Mouse (Mus musculus): Measurements from ENCODE around the gene Hsf5. TPM values are rescaled to one million over a fixed set of nuclear protein-coding genes. Genes with fewer than 3 reads are reported as not detected.

The Hsf5 gene
- polyA plus RNA-seq, 1 experiment from 2014 or later = 0.16 TPM

GRCm38 (mm10) chr11:87678976-87679375 is 62.0 kb downstream of the Hsf5 start:
- ATAC-seq (replicated peaks; ENCODE audit: low FRiP score, low read depth) = no peak
- 85% methylated on average over 7 of the region's 7 CpGs for WGBS
- Histone ChIP-seq H3K9ac (ENCODE audit: low read depth, low read length) (no peak overlapping the region), H3K36me3 (ENCODE audit: insufficient read depth, low read length) (no peaks in the 10 kb centered on the region), H3K4me1 (replicated peaks; ENCODE audit: insufficient read depth, low read length) (no peaks in the 10 kb centered on the region), H3K4me3 (replicated peaks; ENCODE audit: low read depth, low read length) (no peak overlapping the region), H3K27me3 (ENCODE audit: insufficient read depth, low read length) (no peaks in the 10 kb centered on the region), H3K9me3 (replicated peaks; ENCODE audit: low read length) (no peaks in the 10 kb centered on the region), H3K4me2 (ENCODE audit: low read length) (no peak overlapping the region), H3K27ac (no peak overlapping the region)
- no peak for TF ChIP-seq CTCF (IDR thresholded peaks at IDR 0.05; ENCODE audit: low read depth)
- DNase-seq (ENCODE audit: low spot score) = no peak

GRCm38 (mm10) chr11:87680786-87681185 is 63.8 kb downstream of the Hsf5 start:
- Histone ChIP-seq H3K27ac (no peak overlapping the region), H3K36me3 (ENCODE audit: insufficient read depth, low read length) (no peaks in the 10 kb centered on the region)
- no peak for DNase-seq (ENCODE audit: low spot score)

GRCm38 (mm10) chr11:87682096-87682495 is 65.1 kb downstream of the Hsf5 start:
- Histone ChIP-seq H3K27me3 (ENCODE audit: insufficient read depth, low read length) (no peaks in the 10 kb centered on the region), H3K27ac (no peak overlapping the region), H3K9me3 (replicated peaks; ENCODE audit: low read length) (no peaks in the 10 kb centered on the region), H3K4me2 (ENCODE audit: low read length) (no peak overlapping the region), H3K4me1 (replicated peaks; ENCODE audit: insufficient read depth, low read length) (no peaks in the 10 kb centered on the region), H3K4me3 (replicated peaks; ENCODE audit: low read depth, low read length) (no peak overlapping the region), H3K36me3 (ENCODE audit: insufficient read depth, low read length) (no peaks in the 10 kb centered on the region), H3K9ac (ENCODE audit: low read depth, low read length) (no peak overlapping the region)
- no peak for TF ChIP-seq CTCF (IDR thresholded peaks at IDR 0.05; ENCODE audit: low read depth)
- WGBS = 46% methylated on average over 12 of the region's 12 CpGs
- no peak for ATAC-seq (replicated peaks; ENCODE audit: low FRiP score, low read depth)
- no peak for DNase-seq (ENCODE audit: low spot score)

More at GRCm38 (mm10) chr11:87680786-87681185, 63.8 kb downstream of the Hsf5 start:
- H3K4me3 ChIP-seq (replicated peaks; ENCODE audit: low read depth, low read length) = no peak overlapping the region
- no peak overlapping the region for H3K4me2 ChIP-seq (ENCODE audit: low read length)
- ATAC-seq (replicated peaks; ENCODE audit: low FRiP score, low read depth) = no peak
- no peak for TF ChIP-seq CTCF (IDR thresholded peaks at IDR 0.05; ENCODE audit: low read depth)
- no peaks in the 10 kb centered on the region for H3K9me3 ChIP-seq (replicated peaks; ENCODE audit: low read length)
- 73% methylated on average over 9 of the region's 9 CpGs for WGBS
- H3K27me3 ChIP-seq (ENCODE audit: insufficient read depth, low read length) = no peaks in the 10 kb centered on the region
- no peak overlapping the region for H3K9ac ChIP-seq (ENCODE audit: low read depth, low read length)
- H3K4me1 ChIP-seq (replicated peaks; ENCODE audit: insufficient read depth, low read length) = no peaks in the 10 kb centered on the region

DNA sequence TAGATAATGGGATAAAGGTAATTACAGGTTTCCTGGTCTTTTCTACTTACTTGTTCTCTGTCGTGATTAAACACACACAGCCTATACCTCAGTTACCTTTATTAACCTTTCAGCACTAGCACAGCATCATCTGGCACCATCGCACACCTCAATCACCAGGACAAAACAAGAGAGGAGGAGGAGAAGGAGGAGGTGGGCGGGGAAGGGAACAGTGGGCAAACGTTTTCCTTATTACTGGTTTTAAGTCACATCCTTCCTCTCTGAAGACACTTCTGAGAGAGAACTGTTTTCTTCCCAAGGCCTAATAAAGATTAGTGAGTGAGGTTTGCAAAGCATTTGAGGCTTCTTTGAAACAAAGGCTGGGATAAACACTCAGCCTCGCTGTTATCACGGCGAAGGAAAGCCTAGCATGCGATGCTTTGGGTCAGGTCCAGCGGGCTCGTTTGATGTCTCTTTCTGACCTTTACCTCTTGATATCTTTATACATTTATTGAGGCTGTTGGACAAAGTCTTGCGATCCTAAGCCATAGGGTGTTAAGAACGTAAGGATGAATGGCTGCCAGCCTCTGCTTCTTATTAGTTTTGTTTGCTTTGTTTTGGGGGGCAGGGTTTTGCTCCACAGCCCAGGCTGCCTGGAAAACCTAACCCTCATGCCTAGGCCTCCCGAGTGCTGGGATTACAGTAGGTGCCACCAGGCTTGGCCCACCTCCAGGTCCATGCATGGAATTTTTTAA is 66.0 kb downstream of the Hsf5 start:
- H3K27me3 ChIP-seq (ENCODE audit: insufficient read depth, low read length) = no peaks in the 10 kb centered on the region
- H3K4me3 ChIP-seq (replicated peaks; ENCODE audit: low read depth, low read length) = no peak overlapping the region
- DNase-seq (ENCODE audit: low spot score) (no peak), ATAC-seq (replicated peaks; ENCODE audit: low FRiP score, low read depth) (no peak)
- H3K4me1 ChIP-seq (replicated peaks; ENCODE audit: insufficient read depth, low read length) = no peaks in the 10 kb centered on the region
- H3K36me3 ChIP-seq (ENCODE audit: insufficient read depth, low read length) = no peaks in the 10 kb centered on the region
- no peak for TF ChIP-seq CTCF (IDR thresholded peaks at IDR 0.05; ENCODE audit: low read depth)
- 24% methylated on average over 13 of the region's 13 CpGs for WGBS
- no peak overlapping the region for H3K27ac ChIP-seq
- H3K9me3 ChIP-seq (replicated peaks; ENCODE audit: low read length) = no peaks in the 10 kb centered on the region
- H3K9ac ChIP-seq (ENCODE audit: low read depth, low read length) = no peak overlapping the region
- no peak overlapping the region for H3K4me2 ChIP-seq (ENCODE audit: low read length)

- ATAC-seq (replicated peaks; ENCODE audit: low FRiP score, low read depth) = no peak
- 51% methylated on average over 7 of the region's 7 CpGs for WGBS
These were observed 69.4 kb downstream of the Hsf5 start for GRCm38 (mm10) chr11:87686407-87686806.

DNA sequence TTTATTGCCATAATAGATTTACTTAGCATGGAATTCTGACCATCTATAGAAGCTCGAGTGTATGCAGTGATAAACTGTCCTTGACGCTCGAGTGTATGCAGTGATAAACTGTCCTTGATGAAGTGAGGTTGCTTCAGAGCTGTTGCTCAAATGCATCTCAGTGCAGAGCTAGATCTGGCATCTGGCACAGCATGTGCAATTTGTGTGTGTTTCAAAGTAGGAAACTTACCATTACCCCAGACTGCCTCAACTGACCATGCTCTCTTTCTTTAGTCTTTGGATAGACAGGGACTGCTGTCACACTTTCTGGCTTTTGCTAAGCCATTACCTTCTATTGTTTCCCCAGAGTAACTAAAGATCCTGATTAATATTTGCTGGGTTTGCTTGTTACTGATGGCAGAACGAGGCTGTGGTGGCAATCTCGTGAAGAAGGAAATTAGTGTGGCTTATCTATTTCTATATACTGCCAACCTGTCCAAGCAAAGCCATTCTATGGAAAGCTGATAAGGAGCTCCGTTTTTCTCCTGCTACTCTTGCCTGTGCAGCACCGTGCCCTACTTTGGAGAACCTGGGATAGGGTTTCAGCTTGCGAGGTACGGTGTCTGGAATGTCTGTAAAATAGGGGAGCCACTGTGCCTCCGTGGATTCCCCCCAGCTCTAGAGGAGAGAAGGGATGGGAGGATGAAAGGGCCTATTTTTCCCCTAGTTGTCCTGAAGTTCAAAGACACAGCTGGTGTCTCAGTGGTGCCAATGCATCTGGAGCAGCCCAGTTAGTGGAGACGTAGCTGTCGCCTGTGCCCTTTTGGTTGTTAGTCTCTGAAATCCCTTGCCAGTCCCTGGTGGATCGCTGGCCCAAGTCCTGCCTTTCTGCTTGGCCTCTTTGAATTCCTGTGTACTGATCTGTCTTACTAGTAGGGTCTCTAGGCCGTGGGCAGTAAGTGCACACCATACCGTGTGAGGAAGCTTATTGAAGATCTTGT is 70.6 kb downstream of the Hsf5 start:
- H3K9me3 ChIP-seq (replicated peaks; ENCODE audit: low read length) = no peaks in the 10 kb centered on the region
- peaks cover 8% of the 10 kb centered on the region for H3K4me1 ChIP-seq (replicated peaks; ENCODE audit: insufficient read depth, low read length)
- no peaks in the 10 kb centered on the region for H3K36me3 ChIP-seq (ENCODE audit: insufficient read depth, low read length)
- no peak overlapping the region; the same call in 1 of the 2 replicates for H3K27ac ChIP-seq
- DNase-seq (ENCODE audit: low spot score) = no peak
- no peak overlapping the region for H3K9ac ChIP-seq (ENCODE audit: low read depth, low read length)
- no peaks in the 10 kb centered on the region for H3K27me3 ChIP-seq (ENCODE audit: insufficient read depth, low read length)
- TF ChIP-seq CTCF (IDR thresholded peaks at IDR 0.05; ENCODE audit: low read depth) = no peak
- no peak for ATAC-seq (replicated peaks; ENCODE audit: low FRiP score, low read depth)
- no peak overlapping the region for H3K4me2 ChIP-seq (ENCODE audit: low read length)
- H3K4me3 ChIP-seq (replicated peaks; ENCODE audit: low read depth, low read length) = no peak overlapping the region
- 48% methylated on average over 15 of the region's 15 CpGs for WGBS

More at GRCm38 (mm10) chr11:87686407-87686806, 69.4 kb downstream of the Hsf5 start:
- no peak for DNase-seq (ENCODE audit: low spot score)
- H3K27me3 ChIP-seq (ENCODE audit: insufficient read depth, low read length) = no peaks in the 10 kb centered on the region
- H3K9me3 ChIP-seq (replicated peaks; ENCODE audit: low read length) = no peaks in the 10 kb centered on the region
- H3K4me2 ChIP-seq (ENCODE audit: low read length) = no peak overlapping the region
- H3K4me1 ChIP-seq (replicated peaks; ENCODE audit: insufficient read depth, low read length) = peaks cover 8% of the 10 kb centered on the region
- H3K9ac ChIP-seq (ENCODE audit: low read depth, low read length) = no peak overlapping the region
- H3K4me3 ChIP-seq (replicated peaks; ENCODE audit: low read depth, low read length) = no peak overlapping the region
- TF ChIP-seq CTCF (IDR thresholded peaks at IDR 0.05; ENCODE audit: low read depth) = no peak
- no peaks in the 10 kb centered on the region for H3K36me3 ChIP-seq (ENCODE audit: insufficient read depth, low read length)
- peak overlapping the region; percentile 31; the same call in 1 of the 2 replicates for H3K27ac ChIP-seq
